Mouse (Mus musculus) forebrain, embryonic 12.5 days (tissue): Measurements from ENCODE around the gene Gm128. TPM values are rescaled to one million over a fixed set of nuclear protein-coding genes. Genes with fewer than 3 reads are reported as not detected.

ENCODE experiments used
- ATAC-seq: fragments of 200-750 bp; cut with Nextera tagmentation; 2 replicates; pipeline ENCODE4 v1.8.0; 2017; ENCODE audit warnings: moderate TSS enrichment; ENCODE audit not compliant: low FRiP score
- H3K27ac ChIP-seq: fragments of 300-500 bp; sonication (generic); 2 replicates; pipeline ENCODE4 v1.5.1; 2016; ENCODE audit warnings: mild to moderate bottlenecking
- H3K27me3 ChIP-seq: fragments of 300-500 bp; sonication (generic); 2 replicates; pipeline ENCODE4 v1.6.1; 2016; ENCODE audit warnings: mild to moderate bottlenecking
- H3K36me3 ChIP-seq: fragments of 300-500 bp; sonication (generic); replicated peaks from 2 replicates; pipeline ENCODE4 v1.6.1; 2016; ENCODE audit warnings: mild to moderate bottlenecking
- H3K4me1 ChIP-seq: fragments of 300-500 bp; sonication (generic); 2 replicates; pipeline ENCODE4 v1.6.1; 2016
- H3K4me2 ChIP-seq: fragments of 300-500 bp; sonication (generic); 2 replicates; pipeline ENCODE4 v1.6.1; 2016; ENCODE audit warnings: mild to moderate bottlenecking, moderate library complexity
- H3K4me3 ChIP-seq: fragments of 300-500 bp; sonication (generic); replicated peaks from 2 replicates; pipeline ENCODE4 v1.5.1; 2016; ENCODE audit warnings: mild to moderate bottlenecking
- H3K9ac ChIP-seq: fragments of 300-500 bp; sonication (generic); 2 replicates; pipeline ENCODE4 v1.6.1; 2016; ENCODE audit warnings: mild to moderate bottlenecking
- H3K9me3 ChIP-seq: fragments of 300-500 bp; sonication (generic); 2 replicates; pipeline ENCODE4 v1.6.1; 2016
- WGBS: fragments of 180-500 bp; shearing (Covaris S2); methylation state at CpG from one replicate; pipeline ENCODE4 v1.1.7; 2016; 5-methylcytosine and 5-hydroxymethylcytosine counted together
- polyA plus RNA-seq: library from polyadenylated mRNA; unstranded; fragments of >200 nt; fragmentation: Nextera tagmentation; extraction: Ambion mirVana; gene quantifications from 2 replicates; pipeline ENCODE4 v1.2.1, GENCODE M21; 2016

Gm128 gene
- polyA plus RNA-seq, 1 experiment from 2014 or later = 0.31 TPM

DNA sequence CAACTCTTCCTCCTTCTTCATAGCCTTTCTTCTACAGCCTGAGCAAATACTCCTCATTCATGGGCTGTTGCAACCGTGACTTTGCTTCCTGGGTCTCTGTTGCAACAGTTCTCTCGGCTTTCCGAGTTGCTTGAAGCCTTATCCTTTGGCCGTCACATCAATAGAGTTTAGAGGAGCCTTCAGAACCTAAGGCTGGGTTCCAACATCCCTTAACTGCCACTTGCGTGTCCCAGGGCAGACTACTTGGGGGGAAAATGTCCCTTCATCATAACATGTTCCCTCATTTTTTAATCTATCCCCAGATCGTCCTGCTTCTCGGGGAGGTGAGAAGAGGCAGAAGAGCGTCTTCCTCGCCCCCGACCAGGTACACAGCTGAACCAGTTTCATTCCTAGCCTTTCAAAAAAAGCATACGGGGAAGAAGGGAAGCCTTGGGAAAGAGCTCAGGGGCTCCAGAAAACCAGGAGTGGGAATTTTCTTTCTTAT lies 41.0 kb upstream of the Gm128 start:
- peak overlapping the region; percentile 76 for H3K9ac ChIP-seq
- ATAC-seq = no peak
- peak overlapping the region; percentile 70 for H3K4me3 ChIP-seq
- peaks cover 19% of the 10 kb centered on the region for H3K4me1 ChIP-seq
- no peaks in the 10 kb centered on the region for H3K9me3 ChIP-seq
- peaks cover 2% of the 10 kb centered on the region for H3K36me3 ChIP-seq
- H3K27ac ChIP-seq = peak overlapping the region; percentile 95
- H3K27me3 ChIP-seq = no peaks in the 10 kb centered on the region
- peak overlapping the region; percentile 74 for H3K4me2 ChIP-seq
- WGBS = 1% methylated on average over 11 of the region's 11 CpGs

- peak within 1 kb of the TSS; percentile 74 for H3K4me2 ChIP-seq
- H3K4me1 ChIP-seq = peaks cover 19% of the 10 kb centered on the region
- H3K4me3 ChIP-seq = peak within 1 kb of the TSS; percentile 70
- H3K27me3 ChIP-seq = no peaks in the 10 kb centered on the region
- ATAC-seq = peak; percentile 94
- no peaks in the 10 kb centered on the region for H3K9me3 ChIP-seq
- WGBS = under 1% methylated on average over 53 of the region's 53 CpGs
- H3K9ac ChIP-seq = peak within 1 kb of the TSS; percentile 76
- peak within 1 kb of the TSS; percentile 95 for H3K27ac ChIP-seq
- H3K36me3 ChIP-seq = no peaks in the 10 kb centered on the region; the same call in 1 of the 2 replicates
These were observed 40.1 kb upstream of the Gm128 start, which contains the start of the genes Mindy1 and Prune1 for GRCm38 (mm10) chr3:95281216-95282126. Gene Mindy1, plus strand, starts transcription at chr3:95281345. Gene Prune1, minus strand, starts transcription at chr3:95282076.

DNA sequence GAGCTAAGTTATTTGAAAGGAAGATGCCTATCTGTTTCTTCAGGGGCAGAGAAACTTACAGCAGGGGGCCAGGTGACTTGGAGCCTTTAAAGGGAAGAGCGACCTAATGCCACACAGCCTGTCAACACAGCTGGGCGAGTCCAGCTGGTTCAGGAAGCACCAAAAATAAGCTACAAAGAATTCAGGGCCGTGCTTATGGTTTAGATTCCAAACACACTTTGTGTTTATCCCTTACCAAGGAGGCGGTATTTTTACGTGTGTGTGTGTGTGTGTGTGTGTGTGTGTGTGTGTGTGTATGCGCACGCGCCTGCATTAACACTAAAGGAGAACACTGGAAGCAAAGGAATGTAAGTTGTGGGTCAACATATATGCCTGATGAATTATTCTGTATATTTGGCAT lies 39.3 kb upstream of the Gm128 start:
- 35% methylated on average over 8 of the region's 8 CpGs for WGBS
- Histone ChIP-seq H3K36me3 (no peaks in the 10 kb centered on the region; the same call in 1 of the 2 replicates), H3K4me1 (peaks cover 19% of the 10 kb centered on the region), H3K4me2 (peak overlapping the region; percentile 74), H3K27ac (peak overlapping the region; percentile 4), H3K27me3 (no peaks in the 10 kb centered on the region), H3K9me3 (no peaks in the 10 kb centered on the region), H3K4me3 (peak overlapping the region; percentile 70), H3K9ac (peak overlapping the region; percentile 75; the same call in 1 of the 2 replicates)
- no peak for ATAC-seq

DNA sequence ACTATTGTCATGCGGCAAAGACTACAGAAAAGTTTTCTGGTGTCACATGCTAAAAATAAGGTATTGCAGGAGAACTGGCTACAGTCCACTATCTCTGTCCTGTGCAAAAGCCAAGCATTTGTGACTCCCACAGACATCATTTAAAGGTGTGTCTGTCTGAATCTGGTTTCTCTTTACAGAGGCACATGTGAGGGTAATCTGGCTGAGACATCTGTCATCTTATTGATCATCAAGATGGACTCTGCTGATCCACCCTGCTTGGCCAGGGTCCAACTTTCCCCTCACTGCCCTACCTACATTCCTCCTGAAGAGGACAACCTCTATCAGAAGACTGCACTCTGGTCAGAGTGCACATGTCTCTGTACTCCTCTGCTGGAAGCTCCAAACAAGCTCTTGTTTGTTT lies 35.8 kb upstream of the Gm128 start:
- no peak overlapping the region for H3K4me3 ChIP-seq
- H3K9ac ChIP-seq = no peak overlapping the region
- ATAC-seq = no peak
- H3K36me3 ChIP-seq = peaks cover 4% of the 10 kb centered on the region; the same call in 1 of the 2 replicates
- H3K9me3 ChIP-seq = no peaks in the 10 kb centered on the region
- no peak overlapping the region for H3K27ac ChIP-seq
- WGBS = 93% methylated on average over 1 of the region's 1 CpGs
- peaks cover 5% of the 10 kb centered on the region for H3K4me1 ChIP-seq
- no peaks in the 10 kb centered on the region for H3K27me3 ChIP-seq
- no peak overlapping the region for H3K4me2 ChIP-seq

DNA sequence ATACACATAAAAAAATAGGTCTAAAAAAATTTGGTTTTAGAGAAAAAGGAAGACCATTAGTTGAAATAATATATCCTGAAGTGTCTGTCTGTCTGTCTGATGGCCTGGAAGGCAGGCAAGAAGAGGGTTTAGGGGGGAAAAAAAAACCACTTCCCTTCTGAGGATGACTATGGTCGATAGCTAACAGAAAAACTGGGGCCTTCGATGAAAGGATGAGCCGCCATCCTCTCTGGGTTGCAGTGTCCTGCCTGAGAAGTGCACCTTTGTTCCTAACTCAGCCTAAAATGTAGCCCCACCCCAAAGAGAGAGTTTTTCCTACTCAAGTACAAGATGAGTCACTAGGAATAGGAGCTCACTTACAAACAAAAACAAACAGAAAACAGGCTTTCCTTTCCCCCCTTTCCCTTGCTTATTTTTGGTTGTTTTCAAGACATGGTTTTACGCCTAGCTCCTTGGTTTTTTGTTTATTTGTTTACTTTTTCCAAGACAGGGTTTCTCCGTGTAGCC lies 35.1 kb upstream of the Gm128 start:
- Histone ChIP-seq H3K9me3 (no peaks in the 10 kb centered on the region), H3K4me1 (peaks cover 4% of the 10 kb centered on the region), H3K27ac (no peak overlapping the region), H3K9ac (no peak overlapping the region), H3K4me2 (no peak overlapping the region), H3K4me3 (no peak overlapping the region), H3K27me3 (no peaks in the 10 kb centered on the region), H3K36me3 (peaks cover 4% of the 10 kb centered on the region; the same call in 1 of the 2 replicates)
- 80% methylated on average over 5 of the region's 5 CpGs for WGBS
- no peak for ATAC-seq

DNA sequence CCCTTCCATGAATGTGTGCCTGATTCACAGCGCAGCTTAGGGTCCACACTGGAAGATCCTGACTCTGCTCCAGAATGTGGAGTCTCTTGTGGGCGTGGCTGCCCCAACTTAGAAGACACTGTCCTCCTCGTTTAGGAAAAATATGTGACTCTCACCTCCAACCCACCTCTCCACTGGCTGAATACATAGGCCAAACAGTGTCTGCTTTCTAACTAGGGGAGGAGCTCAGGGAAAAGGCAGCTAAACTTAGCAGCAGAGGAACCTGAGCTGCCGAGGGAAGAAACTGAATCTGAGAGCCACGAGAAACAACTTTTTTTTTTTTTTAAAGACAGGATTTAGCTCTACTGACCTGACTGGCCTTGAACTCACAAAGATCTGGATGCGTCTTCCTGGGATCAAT lies 33.8 kb upstream of the Gm128 start:
- Histone ChIP-seq H3K36me3 (peaks cover 4% of the 10 kb centered on the region; the same call in 1 of the 2 replicates), H3K9ac (no peak overlapping the region), H3K4me3 (no peak overlapping the region), H3K4me1 (no peaks in the 10 kb centered on the region), H3K9me3 (no peaks in the 10 kb centered on the region), H3K27ac (no peak overlapping the region), H3K4me2 (no peak overlapping the region), H3K27me3 (no peaks in the 10 kb centered on the region)
- 82% methylated on average over 6 of the region's 6 CpGs for WGBS
- ATAC-seq = no peak

DNA sequence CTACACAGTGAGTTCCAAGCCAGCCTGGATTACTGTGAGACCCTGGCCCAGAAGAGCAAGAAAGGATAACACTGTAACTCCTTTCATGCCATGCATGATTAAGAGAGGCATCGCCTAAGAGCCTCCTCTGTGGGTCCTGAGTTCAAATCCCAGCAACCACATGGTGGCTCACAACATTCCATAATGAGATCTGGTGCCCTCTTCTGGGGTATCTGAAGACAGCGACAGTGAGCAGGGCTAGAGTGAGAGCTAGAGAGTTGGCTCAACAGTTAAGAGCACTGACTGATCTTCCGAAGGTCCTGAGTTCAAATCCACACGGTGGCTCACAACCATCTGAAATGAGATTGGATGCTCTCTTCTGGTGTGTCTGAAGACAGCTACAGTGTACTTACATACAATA lies 33.1 kb upstream of the Gm128 start:
- Histone ChIP-seq H3K36me3 (peaks cover 4% of the 10 kb centered on the region; the same call in 1 of the 2 replicates), H3K27ac (no peak overlapping the region), H3K4me1 (no peaks in the 10 kb centered on the region), H3K9ac (no peak overlapping the region), H3K27me3 (no peaks in the 10 kb centered on the region), H3K9me3 (no peaks in the 10 kb centered on the region), H3K4me2 (no peak overlapping the region), H3K4me3 (no peak overlapping the region)
- ATAC-seq = no peak
- WGBS = 91% methylated on average over 4 of the region's 4 CpGs

GRCm38 (mm10) chr3:95273471-95273870 lies 32.1 kb upstream of the Gm128 start:
- no peak for ATAC-seq
- Histone ChIP-seq H3K4me3 (no peak overlapping the region), H3K36me3 (peaks cover 4% of the 10 kb centered on the region; the same call in 1 of the 2 replicates), H3K27me3 (no peaks in the 10 kb centered on the region), H3K4me1 (no peaks in the 10 kb centered on the region), H3K4me2 (no peak overlapping the region), H3K27ac (no peak overlapping the region), H3K9ac (no peak overlapping the region), H3K9me3 (no peaks in the 10 kb centered on the region)
- 96% methylated on average over 5 of the region's 5 CpGs for WGBS

GRCm38 (mm10) chr3:95270766-95271364 lies 29.5 kb upstream of the Gm128 start:
- Histone ChIP-seq H3K27me3 (no peaks in the 10 kb centered on the region), H3K9ac (no peak overlapping the region), H3K4me2 (no peak overlapping the region), H3K9me3 (no peaks in the 10 kb centered on the region), H3K36me3 (peaks cover 19% of the 10 kb centered on the region), H3K4me1 (no peaks in the 10 kb centered on the region), H3K27ac (no peak overlapping the region), H3K4me3 (no peak overlapping the region)
- no peak for ATAC-seq
- WGBS = 84% methylated on average over 12 of the region's 12 CpGs

- Histone ChIP-seq H3K9me3 (no peaks in the 10 kb centered on the region), H3K27ac (no peak overlapping the region), H3K4me1 (no peaks in the 10 kb centered on the region), H3K27me3 (no peaks in the 10 kb centered on the region), H3K4me2 (no peak overlapping the region), H3K36me3 (peaks cover 25% of the 10 kb centered on the region), H3K9ac (no peak overlapping the region), H3K4me3 (no peak overlapping the region)
- no peak for ATAC-seq
- 87% methylated on average over 5 of the region's 5 CpGs for WGBS
These were observed 28.4 kb upstream of the Gm128 start for GRCm38 (mm10) chr3:95269789-95270188.

GRCm38 (mm10) chr3:95267855-95268254 lies 26.5 kb upstream of the Gm128 start:
- no peak overlapping the region for H3K27ac ChIP-seq
- H3K9me3 ChIP-seq = no peaks in the 10 kb centered on the region
- ATAC-seq = no peak
- no peak overlapping the region for H3K4me3 ChIP-seq
- H3K4me1 ChIP-seq = no peaks in the 10 kb centered on the region
- no peak overlapping the region for H3K9ac ChIP-seq
- no peaks in the 10 kb centered on the region for H3K27me3 ChIP-seq
- H3K36me3 ChIP-seq = peaks cover 39% of the 10 kb centered on the region
- H3K4me2 ChIP-seq = no peak overlapping the region

DNA sequence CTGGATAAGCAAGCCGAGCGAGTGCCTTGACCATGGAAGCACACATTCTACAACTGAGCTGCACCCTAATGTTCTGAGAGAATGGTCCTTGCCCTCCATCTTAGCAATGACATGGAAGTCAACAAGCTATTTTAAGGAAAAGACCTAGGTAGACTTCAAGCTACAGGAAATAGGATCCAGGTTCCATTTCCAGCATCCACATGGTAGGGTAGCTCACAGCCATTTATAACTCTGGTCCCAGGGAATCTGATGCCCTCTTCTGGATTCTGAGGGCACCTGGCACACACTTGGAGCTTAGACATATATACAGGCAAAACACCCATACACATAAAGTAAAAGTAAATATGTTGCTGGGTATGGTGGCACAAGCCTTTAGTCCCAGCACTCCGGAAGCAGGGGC lies 24.7 kb upstream of the Gm128 start:
- Histone ChIP-seq H3K4me1 (no peaks in the 10 kb centered on the region), H3K4me3 (no peak overlapping the region), H3K9ac (no peak overlapping the region), H3K36me3 (peaks cover 55% of the 10 kb centered on the region), H3K27ac (no peak overlapping the region), H3K4me2 (no peak overlapping the region), H3K27me3 (no peaks in the 10 kb centered on the region), H3K9me3 (no peaks in the 10 kb centered on the region)
- no peak for ATAC-seq
- 94% methylated on average over 3 of the region's 3 CpGs for WGBS
